Mouse (Mus musculus) CD4-positive, CD25-positive, alpha-beta regulatory T cell, adult 2 months (primary cell): ENCODE results near the gene Fam168b.
A peak's percentile ranks its signal among the peaks of the same experiment; 100 is the strongest.

Source experiments
- DNase-seq: peaks from one replicate; pipeline ENCODE4 v3.0.0-alpha.2; 2012; ENCODE audit warnings: low read depth, low spot score

Gene Fam168b

GRCm38 (mm10) chr1:34812407-34813247 is 30.2 kb downstream of the Fam168b start:
- peak; percentile 35 for DNase-seq

GRCm38 (mm10) chr1:34811581-34811980 is 31.3 kb downstream of the Fam168b start:
- DNase-seq: no peak

GRCm38 (mm10) chr1:34811035-34811434 is 31.8 kb downstream of the Fam168b start:
- DNase-seq: no peak

- no peak for DNase-seq
These were observed 32.6 kb downstream of the Fam168b start for GRCm38 (mm10) chr1:34810293-34810692.

- no peak for DNase-seq
These were observed 34.4 kb downstream of the Fam168b start for GRCm38 (mm10) chr1:34808445-34808844.

GRCm38 (mm10) chr1:34805931-34806520 is 36.8 kb downstream of the Fam168b start:
- DNase-seq: no peak

- DNase-seq: no peak
These were observed 38.0 kb downstream of the Fam168b start for GRCm38 (mm10) chr1:34804863-34805262.

- DNase-seq: peak; percentile 82
These were observed 40.6 kb downstream of the Fam168b start for GRCm38 (mm10) chr1:34802290-34802642.

GRCm38 (mm10) chr1:34801616-34802289 is 41.1 kb downstream of the Fam168b start:
- peak; percentile 83 for DNase-seq

GRCm38 (mm10) chr1:34799140-34799539 is 43.7 kb downstream of the Fam168b start:
- no peak for DNase-seq

- DNase-seq: peak; percentile 22
These were observed 49.3 kb downstream of the Fam168b start for GRCm38 (mm10) chr1:34793304-34794300.

GRCm38 (mm10) chr1:34783538-34784161 is 59.2 kb downstream of the Fam168b start:
- DNase-seq: no peak

GRCm38 (mm10) chr1:34775870-34776269 is 67.0 kb downstream of the Fam168b start:
- no peak for DNase-seq

- DNase-seq: no peak
These were observed 74.0 kb downstream of the Fam168b start for GRCm38 (mm10) chr1:34768875-34769274.

GRCm38 (mm10) chr1:34767851-34768250 is 75.0 kb downstream of the Fam168b start:
- no peak for DNase-seq

GRCm38 (mm10) chr1:34766899-34767298 is 76.0 kb downstream of the Fam168b start:
- no peak for DNase-seq
